In genomic region chr2:178196038-178196437, GRCm38 (mm10) we compare ENCODE assay signal across 22 mouse cellular contexts.
DNase-seq lines count a peak whose midpoint lies in the region; ATAC-seq and TF ChIP-seq lines count a peak whose summit lies in the region.
"Had no signal": no experiment of that assay in that cellular context is flagged by ENCODE, and none has a peak within 500 bp of the region (broad histone marks: within the 10 kb centered on the region; RNA-seq: fewer than 3 reads in every experiment).

No protein-coding gene starts in this region.

- ATAC-seq in forebrain, postnatal 0 days: no peak
- ATAC-seq in forebrain, embryonic 12.5 days (ENCODE audit: low FRiP score): no peak
- ATAC-seq in liver, embryonic 14.5 days (ENCODE audit: insufficient read depth): peak; percentile 17; the same call in 1 of the 2 replicates
- no peak for ATAC-seq in liver, embryonic 12.5 days
- ATAC-seq: CD4-positive, CD25-positive, alpha-beta regulatory T cell, adult 4 months; inflammation-experienced regulatory T-cells, adult 6 months had no signal

- no peak for TF ChIP-seq POLR2A in CH12.LX (IDR thresholded peaks at IDR 0.05; ENCODE audit: low read depth, low read length)
- TF ChIP-seq POLR2A in cortical plate, adult 2 months (IDR thresholded peaks at IDR 0.05; ENCODE audit: extremely low read depth, insufficient read depth, low read length): no peak

- in situ Hi-C loops in CH12.LX (cut with MboI; ENCODE audit: low pct_ligation_motif_present, low pct_unique_long_range_greater_than_20kb, low sequenced_read_pairs): no loop called here

- no peak overlapping the region for H3K4me2 ChIP-seq in forebrain, postnatal 0 days (ENCODE audit: low read depth)
- H3K4me2 ChIP-seq in forebrain, embryonic 12.5 days: no peak overlapping the region
- H3K4me2 ChIP-seq in liver, embryonic 14.5 days (ENCODE audit: low read depth): no peak overlapping the region
- H3K4me2 ChIP-seq in liver, embryonic 12.5 days: no peak overlapping the region
- no peak overlapping the region for H3K4me2 ChIP-seq in CH12.LX (ENCODE audit: insufficient read depth, low read depth, poor library complexity, severe bottlenecking)
- H3K4me2 ChIP-seq: hindbrain, embryonic 14.5 days; lung, embryonic 15.5 days had no signal

- no peaks in the 10 kb centered on the region for H3K4me1 ChIP-seq in forebrain, postnatal 0 days (ENCODE audit: insufficient read depth)
- H3K4me1 ChIP-seq in forebrain, embryonic 12.5 days: peaks cover 11% of the 10 kb centered on the region; the same call in 1 of the 2 replicates
- H3K4me1 ChIP-seq in liver, embryonic 14.5 days (replicated peaks; ENCODE audit: control insufficient read depth in 2 of 2, insufficient read depth in 2 of 2, low read length in 1 of 2): peaks cover 3 to 9% of the 10 kb centered on the region in 2 experiments; a peak in 3 of 4 replicates
- H3K4me1 ChIP-seq in liver, embryonic 12.5 days: peaks cover 9% of the 10 kb centered on the region; the same call in 1 of the 2 replicates
- H3K4me1 ChIP-seq in CH12.LX (ENCODE audit: control insufficient read depth in 1 of 2, insufficient read depth in 2 of 2): no peaks in the 10 kb centered on the region
- H3K4me1 ChIP-seq in cortical plate, adult 2 months (ENCODE audit: control insufficient read depth, insufficient read depth, low read length): peaks cover 22% of the 10 kb centered on the region
- H3K4me1 ChIP-seq: lung, embryonic 15.5 days had no signal

- H3K9ac ChIP-seq in forebrain, postnatal 0 days: no peak overlapping the region
- H3K9ac ChIP-seq in forebrain, embryonic 12.5 days: no peak overlapping the region
- no peak overlapping the region for H3K9ac ChIP-seq in liver, embryonic 14.5 days (replicated peaks)
- H3K9ac ChIP-seq in liver, embryonic 12.5 days: no peak overlapping the region
- H3K9ac ChIP-seq in CH12.LX (ENCODE audit: insufficient read depth, low read depth): no peak overlapping the region
- H3K9ac ChIP-seq: hindbrain, embryonic 14.5 days; lung, embryonic 15.5 days had no signal

- H3K36me3 ChIP-seq in forebrain, postnatal 0 days (ENCODE audit: insufficient read depth): no peaks in the 10 kb centered on the region
- H3K36me3 ChIP-seq in forebrain, embryonic 12.5 days (replicated peaks): no peaks in the 10 kb centered on the region
- no peaks in the 10 kb centered on the region for H3K36me3 ChIP-seq in liver, embryonic 14.5 days (replicated peaks; ENCODE audit: control insufficient read depth, insufficient read depth, low read depth)
- no peaks in the 10 kb centered on the region for H3K36me3 ChIP-seq in liver, embryonic 12.5 days
- no peaks in the 10 kb centered on the region for H3K36me3 ChIP-seq in CH12.LX (replicated peaks in 1 of 2; ENCODE audit: control insufficient read depth in 1 of 2, insufficient read depth in 1 of 2, low read length in 1 of 2)
- H3K36me3 ChIP-seq: forebrain, embryonic 10.5 days; heart, embryonic 10.5 days; lung, embryonic 15.5 days had no signal

- H3K27ac ChIP-seq in forebrain, postnatal 0 days (ENCODE audit: low read depth, low read length): no peak overlapping the region
- H3K27ac ChIP-seq in forebrain, embryonic 12.5 days: no peak overlapping the region
- H3K27ac ChIP-seq in liver, embryonic 14.5 days: no peak overlapping the region
- H3K27ac ChIP-seq in liver, embryonic 12.5 days: no peak overlapping the region
- H3K27ac ChIP-seq in CH12.LX (ENCODE audit: insufficient read depth, low read depth): no peak overlapping the region
- no peak overlapping the region for H3K27ac ChIP-seq in cortical plate, adult 2 months (ENCODE audit: insufficient read depth, low read length)
- H3K27ac ChIP-seq: forebrain, embryonic 10.5 days; hindbrain, embryonic 14.5 days; lung, embryonic 15.5 days had no signal

- no peaks in the 10 kb centered on the region for H3K9me3 ChIP-seq in forebrain, postnatal 0 days (ENCODE audit: low read length)
- H3K9me3 ChIP-seq in forebrain, embryonic 12.5 days: no peaks in the 10 kb centered on the region
- H3K9me3 ChIP-seq in liver, embryonic 14.5 days (ENCODE audit: control insufficient read depth, low read length): no peaks in the 10 kb centered on the region
- no peaks in the 10 kb centered on the region for H3K9me3 ChIP-seq in liver, embryonic 12.5 days (replicated peaks)
- H3K9me3 ChIP-seq in CH12.LX (replicated peaks; ENCODE audit: low read length): peaks cover 2% of the 10 kb centered on the region
- H3K9me3 ChIP-seq: forebrain, embryonic 10.5 days; heart, embryonic 10.5 days; lung, embryonic 15.5 days had no signal

- H3K4me3 ChIP-seq in forebrain, postnatal 0 days (ENCODE audit: low read depth, low read length): no peak overlapping the region
- no peak overlapping the region for H3K4me3 ChIP-seq in forebrain, embryonic 12.5 days (replicated peaks)
- H3K4me3 ChIP-seq in liver, embryonic 14.5 days (ENCODE audit: insufficient read depth in 1 of 2, low read depth in 2 of 2, low read length in 2 of 2): no peak overlapping the region
- H3K4me3 ChIP-seq in liver, embryonic 12.5 days: no peak overlapping the region
- no peak overlapping the region for H3K4me3 ChIP-seq in CH12.LX (replicated peaks in 1 of 3; ENCODE audit: low read depth in 2 of 3, low read length in 2 of 3, poor library complexity in 1 of 3)
- H3K4me3 ChIP-seq in cortical plate, adult 2 months (ENCODE audit: insufficient read depth, low read length): no peak overlapping the region
- H3K4me3 ChIP-seq: forebrain, embryonic 10.5 days; heart, embryonic 10.5 days; lung, embryonic 15.5 days had no signal

- DNase-seq in forebrain, postnatal 0 days: no peak
- no peak for DNase-seq in liver, embryonic 14.5 days (ENCODE audit: low read depth in 3 of 3, low spot score in 3 of 3)
- DNase-seq in CH12.LX (ENCODE audit: extremely low read depth): no peak
- DNase-seq in thymus, postnatal 25 days: no peak
- no peak for DNase-seq in frontal cortex, postnatal 25 days (ENCODE audit: low spot score in 2 of 2)
- DNase-seq: adrenal gland, postnatal 14 days; cerebellum, adult 9-10 months; gastrocnemius, postnatal 10 days; heart, postnatal 4 days; kidney, adult 2 months; kidney, postnatal 10 days; layer of hippocampus, postnatal 36 days; lung, postnatal 36 days had no signal

- dilution Hi-C loops in CH12.LX (cut with MboI; ENCODE audit: extremely low pct_ligation_motif_present, extremely low pct_unique_long_range_greater_than_20kb, low sequenced_read_pairs): no loop called here

- no peak for TF ChIP-seq RAD21 in CH12.LX (IDR thresholded peaks at IDR 0.05; ENCODE audit: low read depth, low read length)

- H3K79me2 ChIP-seq in CH12.LX (replicated peaks; ENCODE audit: control insufficient read depth, extremely low read depth, insufficient read depth, poor library complexity, severe bottlenecking): no peaks in the 10 kb centered on the region

- H3K27me3 ChIP-seq in forebrain, postnatal 0 days (ENCODE audit: insufficient read depth, low read length): no peaks in the 10 kb centered on the region
- no peaks in the 10 kb centered on the region for H3K27me3 ChIP-seq in forebrain, embryonic 12.5 days
- no peaks in the 10 kb centered on the region for H3K27me3 ChIP-seq in liver, embryonic 14.5 days (ENCODE audit: control insufficient read depth, insufficient read depth, low read length)
- no peaks in the 10 kb centered on the region for H3K27me3 ChIP-seq in liver, embryonic 12.5 days (replicated peaks)
- peaks cover 57% of the 10 kb centered on the region for H3K27me3 ChIP-seq in CH12.LX (replicated peaks)
- H3K27me3 ChIP-seq: lung, embryonic 15.5 days had no signal

- no peak for TF ChIP-seq EP300 in liver, embryonic 14.5 days (IDR thresholded peaks at IDR 0.05; ENCODE audit: low read depth)
- TF ChIP-seq EP300 in CH12.LX (IDR thresholded peaks at IDR 0.05; ENCODE audit: low read length): no peak

- TF ChIP-seq CTCF in forebrain, postnatal 0 days (IDR thresholded peaks at IDR 0.05; ENCODE audit: low read depth): peak; percentile 39; the same call in 1 of the 2 replicates
- TF ChIP-seq CTCF in liver, embryonic 14.5 days (IDR thresholded peaks at IDR 0.05; ENCODE audit: low read depth): peak; percentile 49; the same call in 1 of the 2 replicates
- peak in 1 of 2 experiments; percentile 28; a peak in 2 of 4 replicates for TF ChIP-seq CTCF in CH12.LX (conservative IDR thresholded peaks at IDR 0.05 in 1 of 2, IDR thresholded peaks at IDR 0.05 in 1 of 2; ENCODE audit: low read depth in 2 of 2, low read length in 2 of 2)
- peak; percentile 29; the same call in 1 of the 2 replicates for TF ChIP-seq CTCF in cortical plate, adult 2 months (IDR thresholded peaks at IDR 0.05; ENCODE audit: extremely low read depth, insufficient read depth, low read length)

- 94% methylated on average over 6 of the region's 6 CpGs for WGBS in forebrain, postnatal 0 days
- 83% methylated on average over 6 of the region's 6 CpGs for WGBS in forebrain, embryonic 12.5 days
- WGBS in liver, embryonic 14.5 days (ENCODE audit: insufficient replicate concordance): 62% methylated on average over 6 of the region's 6 CpGs
- 68% methylated on average over 6 of the region's 6 CpGs for WGBS in liver, embryonic 12.5 days (ENCODE audit: insufficient replicate concordance)

TF ChIP-seq in CH12.LX, 34 proteins besides CTCF, POLR2A, EP300 and RAD21:
- TF ChIP-seq ZMIZ1 (IDR thresholded peaks at IDR 0.05; ENCODE audit: low read depth, low read length) (no peak), SMC3 (IDR thresholded peaks at IDR 0.05; ENCODE audit: low read depth, low read length) (0 out of 2 replicates have a peak, but pooled peaks have one; percentile 2)
